Mouse (Mus musculus) frontal cortex, postnatal 36 days (tissue): ENCODE data around the gene Emx1.

Experiments
- DNase-seq, 2 experiments: peaks; one replicate each; pipeline ENCODE4 v3.0.0; 2022; ENCODE audit warnings: low spot score in 2 of 2

Gene Emx1

GRCm38 (mm10) chr6:85230762-85231161 lies 43.5 kb downstream of the Emx1 start:
- DNase-seq = no peak

- no peak for DNase-seq
Observed at GRCm38 (mm10) chr6:85231469-85231868, 44.2 kb downstream of the Emx1 start.

- DNase-seq = no peak
Observed at GRCm38 (mm10) chr6:85232045-85232444, 44.8 kb downstream of the Emx1 start.

- no peak for DNase-seq
Observed at GRCm38 (mm10) chr6:85232836-85233623, 45.8 kb downstream of the Emx1 start.

GRCm38 (mm10) chr6:85234796-85235195 lies 47.6 kb downstream of the Emx1 start:
- no peak for DNase-seq

- DNase-seq = peak; percentile 54 to 70
Observed at GRCm38 (mm10) chr6:85237001-85237400, 49.8 kb downstream of the Emx1 start.

- peak; percentile 20 to 45 for DNase-seq
Observed at GRCm38 (mm10) chr6:85237595-85238337, 50.5 kb downstream of the Emx1 start.

GRCm38 (mm10) chr6:85239044-85239489 lies 51.8 kb downstream of the Emx1 start:
- peak; percentile 61 to 64 for DNase-seq

- DNase-seq = no peak
Observed at GRCm38 (mm10) chr6:85249821-85250220, 62.6 kb downstream of the Emx1 start.

- no peak for DNase-seq
Observed at GRCm38 (mm10) chr6:85250811-85251241, 63.6 kb downstream of the Emx1 start.

- peak in 1 of 2 experiments; percentile 16 for DNase-seq
Observed at GRCm38 (mm10) chr6:85252251-85253058, 65.2 kb downstream of the Emx1 start.

GRCm38 (mm10) chr6:85253275-85253674 lies 66.0 kb downstream of the Emx1 start:
- DNase-seq = no peak
